Mouse (Mus musculus) retina, postnatal 7 days (tissue): ENCODE measurements around the gene Flot2.
"Not testable (repeated sequence)": the region's sequence is repeated elsewhere in the genome, so short reads cannot be mapped to it uniquely, and the experiment has no call there.

ENCODE experiments used
- DNase-seq: peaks from one replicate; pipeline ENCODE4 v3.0.0-alpha.2; 2012; ENCODE audit warnings: low read depth, low spot score

Flot2 gene

DNA sequence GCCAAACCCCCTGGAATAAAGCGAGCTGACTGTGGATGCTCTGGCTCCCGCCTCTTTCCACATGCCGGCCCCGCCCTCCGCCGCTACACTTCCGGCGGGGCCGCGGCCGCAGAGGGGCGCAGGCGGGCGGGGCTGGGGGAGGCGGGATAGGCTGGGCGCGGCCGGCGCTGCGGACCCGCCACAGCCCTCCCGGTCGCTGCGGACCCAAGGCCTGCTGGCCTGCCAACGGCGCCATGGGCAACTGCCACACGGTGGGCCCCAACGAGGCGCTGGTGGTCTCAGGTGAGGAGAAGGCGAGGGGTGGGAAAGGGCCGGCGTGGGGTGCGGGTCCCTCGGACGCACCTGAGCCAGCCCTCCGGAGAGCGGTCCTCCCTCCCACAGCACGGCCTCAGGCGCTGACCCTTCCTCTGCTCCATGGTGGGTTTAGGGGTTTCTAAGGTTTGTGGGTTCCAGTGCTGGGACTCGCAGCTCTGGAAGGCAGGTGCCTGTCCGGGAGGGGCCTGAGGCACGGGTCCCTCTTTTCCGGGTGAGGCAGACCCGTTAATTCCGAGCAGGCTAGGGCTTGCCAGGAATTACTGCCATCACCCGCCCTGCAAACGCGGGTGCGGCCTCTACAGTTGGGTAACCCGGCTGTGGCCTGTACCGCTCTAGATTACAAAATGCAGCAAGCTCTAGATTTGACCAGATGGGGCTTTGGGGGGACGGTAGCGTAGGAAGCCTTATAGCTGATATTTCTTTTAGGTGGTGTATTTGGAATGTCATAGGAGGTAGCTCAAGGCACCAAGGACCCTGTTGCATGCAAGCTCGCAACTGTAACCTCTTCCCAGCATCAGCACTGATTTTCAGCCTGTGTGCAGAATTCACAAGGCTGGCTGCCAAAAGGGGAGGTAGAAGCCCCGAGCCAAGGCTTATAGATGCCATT is at the start of gene Flot2:
TSS of gene Flot2 (plus strand) at position 101 of the 922 bp plus-strand sequence.
- DNase-seq: peak; percentile 43

DNA sequence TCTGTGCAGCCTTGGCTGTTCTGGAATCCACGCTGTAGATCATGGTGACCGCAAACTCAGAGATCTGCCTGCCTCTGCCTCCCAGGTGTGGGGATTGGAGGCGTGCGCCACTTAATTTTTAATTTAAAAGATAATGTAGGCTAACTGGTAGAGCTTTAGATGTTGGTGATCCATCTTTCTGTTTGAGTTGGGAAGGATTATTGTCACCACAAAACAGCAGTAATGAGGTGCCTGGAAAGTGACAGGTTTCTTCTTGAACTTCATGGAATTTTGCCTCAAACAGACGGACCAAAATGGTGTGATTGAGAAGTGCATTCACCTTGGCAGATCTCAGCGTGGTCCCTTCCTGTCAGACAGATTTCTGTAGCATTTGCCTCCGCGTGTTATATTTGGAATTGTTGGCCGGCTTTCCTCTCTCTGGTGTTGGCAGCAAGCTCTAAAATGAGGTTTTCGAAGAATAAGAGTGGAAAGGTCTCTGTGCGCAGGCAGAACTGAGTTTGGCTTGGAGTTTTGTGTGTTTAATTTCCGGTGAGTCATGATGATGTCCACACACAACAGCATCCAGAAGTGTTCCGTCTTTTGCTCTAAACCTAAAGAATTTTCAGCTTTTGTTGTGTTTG is 48.5 kb upstream of the Flot2 start:
- DNase-seq: no peak

DNA sequence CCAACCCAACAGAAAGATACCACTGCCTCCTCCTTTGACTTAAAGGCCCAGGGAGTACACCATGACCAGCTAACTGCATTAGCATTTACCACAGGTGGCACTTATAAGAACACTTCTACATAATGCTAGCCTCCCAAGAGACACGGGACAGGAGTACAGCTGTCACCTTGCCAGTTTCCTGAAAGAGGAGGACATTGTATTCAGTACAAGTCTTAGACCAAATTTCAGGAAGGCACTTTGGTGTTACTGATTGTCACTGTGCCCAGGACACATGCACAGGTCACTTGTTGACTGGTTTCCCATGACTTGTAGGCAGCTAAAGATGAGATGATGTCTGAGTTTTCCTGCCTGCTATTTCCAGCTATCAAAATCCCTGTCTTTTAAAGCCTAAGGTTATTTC is 42.2 kb upstream of the Flot2 start:
- DNase-seq: no peak

DNA sequence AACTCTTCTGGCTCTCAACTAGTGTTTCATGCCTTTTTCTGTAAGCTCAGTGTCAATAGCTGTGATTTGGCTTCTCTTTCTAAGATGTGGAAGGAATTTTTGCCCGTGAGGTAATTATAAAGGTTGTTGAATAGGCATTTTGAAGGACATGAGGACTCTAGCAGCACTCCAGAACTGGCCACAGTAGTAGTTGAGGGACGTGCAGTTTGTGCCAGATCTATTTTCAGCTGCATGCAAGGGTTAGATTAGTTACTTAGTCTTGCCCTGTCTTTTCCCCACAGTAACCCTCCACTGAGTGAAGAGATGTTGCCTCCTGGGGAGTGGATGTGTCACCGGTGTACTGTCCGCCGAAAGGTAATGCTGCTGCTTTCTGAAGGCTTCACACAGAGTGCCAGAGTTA is 31.3 kb upstream of the Flot2 start:
- no peak for DNase-seq

DNA sequence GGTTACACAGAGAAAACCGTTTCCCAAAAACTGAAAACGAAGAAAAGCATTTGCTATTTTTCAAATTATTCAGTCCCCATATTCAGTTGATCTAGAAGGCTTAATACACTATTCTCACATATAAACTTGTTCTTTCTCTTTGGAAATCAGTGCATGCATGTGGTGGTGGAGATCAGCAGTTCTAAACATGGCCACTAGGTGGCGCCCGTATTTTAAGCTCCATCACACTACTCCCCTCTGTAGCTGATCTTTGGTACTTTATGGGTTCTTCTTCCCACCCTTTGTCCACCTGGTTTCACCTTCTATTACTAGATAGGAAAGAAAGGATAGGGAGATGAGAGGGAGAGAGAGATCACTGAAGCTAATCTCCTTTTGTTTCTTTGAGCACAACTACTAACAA is 18.1 kb upstream of the Flot2 start:
- peak; percentile 43 for DNase-seq

- peak; percentile 19 for DNase-seq
Measured at GRCm38 (mm10) chr11:78023607-78024006, 14.1 kb upstream of the Flot2 start.

DNA sequence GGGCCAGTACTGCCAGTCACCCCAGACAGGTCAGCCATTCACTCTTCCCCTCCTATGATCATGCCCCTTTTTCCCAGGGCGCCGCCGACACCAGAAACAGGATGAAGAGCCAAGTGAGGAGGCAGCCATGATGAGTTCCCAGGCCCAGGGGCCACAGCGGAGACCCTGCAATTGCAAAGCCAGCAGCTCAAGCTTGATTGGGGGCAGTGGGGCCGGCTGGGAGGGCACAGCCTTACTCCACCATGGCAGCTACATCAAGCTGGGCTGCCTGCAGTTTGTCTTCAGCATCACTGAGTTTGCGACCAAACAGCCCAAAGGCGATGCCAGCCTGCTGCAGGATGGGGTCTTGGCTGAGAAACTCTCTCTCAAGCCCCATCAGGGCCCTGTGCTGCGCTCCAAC is 8.5 kb upstream of the Flot2 start:
- DNase-seq: no peak

- no peak for DNase-seq
Measured at GRCm38 (mm10) chr11:78030600-78030999, 7.1 kb upstream of the Flot2 start.

DNA sequence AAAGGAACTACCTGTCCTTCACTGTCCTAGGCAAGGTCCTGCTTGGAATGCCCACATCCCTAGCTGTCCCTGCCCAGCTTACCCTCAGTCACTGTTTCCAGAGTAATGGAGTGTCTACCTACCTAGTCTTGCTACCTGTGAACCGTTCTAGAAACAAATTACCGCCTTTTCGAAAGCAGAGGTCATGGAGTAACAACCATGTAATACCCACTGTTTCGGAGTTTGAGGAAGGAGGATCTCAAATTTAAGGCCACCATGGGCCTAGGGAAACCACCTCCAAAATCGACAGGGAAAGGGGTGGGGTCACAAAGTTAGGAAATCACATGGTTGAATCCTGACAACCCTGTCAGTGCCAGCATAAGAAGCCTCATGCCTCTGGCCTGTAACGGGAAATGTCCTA is 6.3 kb upstream of the Flot2 start:
- DNase-seq: no peak

- peak; percentile 92 for DNase-seq
Measured at GRCm38 (mm10) chr11:78031947-78032808, 5.6 kb upstream of the Flot2 start, which contains the start of gene Dhrs13. Dhrs13 (plus strand) TSS chr11:78032280.

DNA sequence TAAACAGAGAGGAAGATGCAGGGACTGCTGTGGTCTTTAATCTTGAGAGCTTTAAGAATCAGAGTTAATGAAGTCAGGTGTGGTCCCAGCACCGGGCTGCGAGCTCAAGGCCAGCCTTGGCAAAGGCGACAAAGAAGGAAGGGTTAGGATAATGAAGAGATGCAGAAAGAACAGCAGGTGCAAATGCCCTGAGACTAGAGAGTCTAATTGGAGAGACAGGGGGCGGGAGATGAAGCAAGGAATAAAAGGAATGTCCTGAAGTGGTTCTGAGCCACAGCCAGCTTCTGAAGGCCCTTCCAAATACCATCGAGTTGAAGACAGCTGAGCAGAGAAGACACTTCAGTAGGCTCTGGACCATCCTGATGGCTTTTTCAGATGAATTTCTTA is 4.9 kb upstream of the Flot2 start:
- DNase-seq: no peak

DNA sequence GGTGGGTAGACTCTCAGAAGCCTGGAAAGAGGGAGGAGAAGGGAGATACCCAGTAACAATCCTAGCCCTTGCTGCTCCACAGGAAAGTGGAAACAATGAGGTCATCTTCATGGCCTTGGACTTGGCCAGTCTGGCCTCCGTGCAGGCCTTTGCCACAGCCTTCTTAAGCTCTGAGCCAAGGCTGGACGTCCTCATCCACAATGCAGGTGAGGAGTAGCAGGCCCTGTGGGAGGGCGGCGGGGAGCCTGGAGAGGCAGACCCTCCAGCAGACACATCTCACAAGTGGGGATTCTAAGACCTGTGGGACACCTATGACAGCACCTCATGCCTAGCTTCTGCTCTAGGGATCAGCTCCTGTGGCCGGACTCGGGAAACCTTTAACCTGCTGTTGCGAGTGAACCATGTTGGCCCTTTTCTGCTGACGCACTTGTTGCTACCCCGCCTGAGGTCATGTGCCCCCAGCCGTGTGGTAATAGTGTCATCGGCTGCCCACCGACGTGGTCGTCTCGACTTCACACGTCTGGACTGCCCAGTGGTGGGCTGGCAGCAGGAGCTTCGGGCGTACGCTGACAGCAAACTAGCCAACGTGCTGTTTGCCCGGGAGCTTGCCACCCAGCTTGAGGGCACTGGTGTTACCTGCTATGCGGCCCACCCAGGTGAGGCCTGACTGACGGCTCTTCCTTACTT is 3.7 kb upstream of the Flot2 start:
- no peak for DNase-seq

DNA sequence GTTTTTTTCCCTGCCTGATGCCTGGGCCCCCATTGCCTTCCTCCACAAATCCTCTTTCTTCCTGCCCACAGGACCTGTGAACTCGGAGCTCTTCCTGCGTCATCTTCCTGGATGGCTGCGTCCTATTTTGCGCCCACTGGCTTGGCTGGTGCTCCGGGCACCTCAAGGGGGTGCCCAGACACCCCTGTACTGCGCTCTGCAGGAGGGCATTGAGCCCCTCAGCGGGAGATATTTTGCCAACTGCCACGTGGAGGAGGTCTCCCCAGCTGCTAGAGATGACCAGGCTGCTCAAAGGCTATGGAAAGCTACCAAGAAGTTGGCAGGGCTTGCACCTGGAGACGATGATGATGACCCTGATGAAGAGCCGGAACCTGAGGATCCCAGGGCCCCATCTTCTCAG is 940 bp upstream of the Flot2 start:
- no peak for DNase-seq

GRCm38 (mm10) chr11:78040878-78041277 is 3.1 kb downstream of the Flot2 start:
- no peak for DNase-seq

- DNase-seq: not testable (repeated sequence)
Measured at GRCm38 (mm10) chr11:78042290-78042870, 4.6 kb downstream of the Flot2 start.

DNA sequence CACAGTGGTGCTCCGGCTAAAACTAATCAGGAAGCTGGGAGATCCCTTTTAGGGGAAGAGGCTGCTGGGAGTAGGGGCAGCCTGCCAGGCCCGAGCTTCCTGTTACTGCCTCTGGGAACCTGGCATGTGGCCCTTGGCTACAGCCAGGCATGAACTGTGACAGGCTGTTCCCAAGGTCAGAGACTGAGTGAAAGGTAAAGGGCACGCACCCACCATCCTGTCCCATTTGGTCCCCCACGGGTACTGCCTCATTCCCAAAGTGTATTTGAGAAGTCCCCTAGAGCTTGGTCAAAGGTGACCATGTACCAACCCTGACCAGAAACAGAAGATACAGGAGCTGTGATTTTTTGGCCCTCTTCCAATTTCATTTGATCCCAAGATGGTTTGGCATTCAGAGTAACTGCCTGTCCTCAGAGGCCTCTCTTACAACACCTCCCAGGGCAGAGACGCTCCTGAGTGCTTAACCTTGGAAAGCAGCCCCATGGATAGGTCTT is 7.1 kb downstream of the Flot2 start:
- DNase-seq: no peak

GRCm38 (mm10) chr11:78048637-78049036 is 10.9 kb downstream of the Flot2 start:
- not testable (repeated sequence) for DNase-seq

DNA sequence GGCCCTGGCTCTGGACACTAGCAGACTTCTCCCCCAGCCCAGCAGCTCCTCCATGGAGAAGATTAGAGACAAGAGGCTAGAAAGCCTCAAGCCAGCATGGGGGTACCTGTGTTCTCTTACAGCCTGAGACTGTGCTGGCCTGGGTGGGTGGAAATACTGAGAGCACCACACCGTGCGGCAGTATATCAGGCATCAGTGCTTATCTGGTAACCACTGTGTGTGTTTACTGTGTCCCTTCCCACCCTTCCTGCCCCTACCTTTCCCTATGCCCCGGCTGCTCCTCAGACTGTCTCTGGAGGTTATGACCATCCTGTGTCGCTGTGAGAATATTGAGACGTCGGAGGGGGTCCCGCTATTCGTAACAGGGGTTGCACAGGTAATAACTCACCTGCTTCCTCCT is 15.3 kb downstream of the Flot2 start:
- no peak for DNase-seq

DNA sequence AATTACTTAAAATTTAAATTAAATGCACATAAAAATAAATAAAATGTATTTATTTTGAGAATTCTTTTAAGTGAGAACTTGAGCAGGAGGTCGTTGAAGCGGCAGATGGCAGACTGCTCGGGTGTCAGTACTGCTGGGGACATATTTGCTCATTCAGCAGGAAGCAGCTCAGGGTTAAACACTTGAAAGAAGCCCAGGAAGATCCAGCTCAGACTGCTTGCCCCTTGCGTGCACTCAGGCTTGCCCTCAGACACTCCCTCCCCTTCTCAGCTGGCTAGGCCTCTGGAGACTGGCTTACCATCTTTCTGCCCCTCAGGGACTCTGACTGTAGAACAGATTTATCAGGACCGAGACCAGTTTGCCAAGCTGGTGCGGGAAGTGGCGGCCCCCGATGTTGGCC is 19.2 kb downstream of the Flot2 start:
- peak; percentile 19 for DNase-seq

GRCm38 (mm10) chr11:78059833-78060757 is 22.4 kb downstream of the Flot2 start:
- peak; percentile 49 for DNase-seq
